Mouse (Mus musculus): ENCODE results near the gene Krt26.

GRCm38 (mm10) chr11:99385813-99386721 lies 48.3 kb upstream of the Krt26 start:
- no peak for TF ChIP-seq CTCF (IDR thresholded peaks at IDR 0.05; ENCODE audit: extremely low read depth, insufficient read depth, insufficient read length, insufficient replicate concordance)
- peak; percentile 23; the same call in 1 of the 2 replicates for TF ChIP-seq POLR2A (IDR thresholded peaks at IDR 0.05; ENCODE audit: low read depth, low read length)

All from spleen, adult 2 months (tissue).